Mouse (Mus musculus) spleen, postnatal 4 days (tissue): ENCODE measurements around the gene Gm28051.

Source experiments
- DNase-seq, 2 experiments: peaks; one replicate each; pipeline ENCODE4 v3.0.0; 2022; ENCODE audit warnings: low spot score in 2 of 2

The Gm28051 gene

GRCm38 (mm10) chr12:102706833-102707463, 50.6 kb downstream of the Gm28051 start:
- no peak for DNase-seq

GRCm38 (mm10) chr12:102705906-102706640, 51.5 kb downstream of the Gm28051 start:
- no peak for DNase-seq

- DNase-seq, result peak; percentile 86 to 97
Measured at GRCm38 (mm10) chr12:102705216-102705871, 52.2 kb downstream of the Gm28051 start.

GRCm38 (mm10) chr12:102704457-102705198, 52.9 kb downstream of the Gm28051 start, which contains the start of gene Itpk1:
Itpk1 (minus strand) TSS chr12:102704930.
- peak; percentile 60 to 85 for DNase-seq

GRCm38 (mm10) chr12:102703921-102704408, 53.6 kb downstream of the Gm28051 start:
- DNase-seq, result peak in 1 of 2 experiments; percentile 66

GRCm38 (mm10) chr12:102703441-102703840, 54.1 kb downstream of the Gm28051 start:
- peak in 1 of 2 experiments; percentile 69 for DNase-seq

- DNase-seq, result no peak
Measured at GRCm38 (mm10) chr12:102703111-102703412, 54.5 kb downstream of the Gm28051 start.

GRCm38 (mm10) chr12:102702356-102703110, 55.0 kb downstream of the Gm28051 start:
- DNase-seq, result peak; percentile 80 to 93

GRCm38 (mm10) chr12:102701691-102702207, 55.8 kb downstream of the Gm28051 start:
- no peak for DNase-seq

- no peak for DNase-seq
Measured at GRCm38 (mm10) chr12:102700453-102700852, 57.1 kb downstream of the Gm28051 start.

- DNase-seq, result no peak
Measured at GRCm38 (mm10) chr12:102699156-102699555, 58.4 kb downstream of the Gm28051 start.

- DNase-seq, result no peak
Measured at GRCm38 (mm10) chr12:102698089-102698684, 59.4 kb downstream of the Gm28051 start.

- DNase-seq, result no peak
Measured at GRCm38 (mm10) chr12:102697381-102697780, 60.2 kb downstream of the Gm28051 start.

GRCm38 (mm10) chr12:102696635-102697354, 60.8 kb downstream of the Gm28051 start:
- no peak for DNase-seq

- no peak for DNase-seq
Measured at GRCm38 (mm10) chr12:102695369-102696239, 62.0 kb downstream of the Gm28051 start.

GRCm38 (mm10) chr12:102691761-102692160, 65.8 kb downstream of the Gm28051 start:
- DNase-seq, result no peak

- DNase-seq, result no peak
Measured at GRCm38 (mm10) chr12:102691180-102691579, 66.4 kb downstream of the Gm28051 start.

- DNase-seq, result peak in 1 of 2 experiments; percentile 60
Measured at GRCm38 (mm10) chr12:102689773-102690563, 67.6 kb downstream of the Gm28051 start.
